Mouse (Mus musculus) bone marrow, adult 2 months (tissue): ENCODE measurements around the gene Jade1. TPM values are rescaled to one million over a fixed set of nuclear protein-coding genes. Genes with fewer than 3 reads are reported as not detected.

Source experiments
- H3K27ac ChIP-seq: fragments of 200-500 bp; 2 replicates; pipeline ENCODE4 v1.5.1; 2012; ENCODE audit warnings: low read depth, mild to moderate bottlenecking, control low read depth, inconsistent platforms, low read length; ENCODE audit not compliant: control insufficient read depth, poor library complexity, insufficient read depth
- H3K4me1 ChIP-seq: fragments of 200-500 bp; 2 replicates; pipeline ENCODE4 v1.6.1; 2011; ENCODE audit warnings: low read length; ENCODE audit not compliant: control insufficient read depth, insufficient read depth
- H3K4me3 ChIP-seq: fragments of 200-500 bp; replicated peaks from 2 replicates; pipeline ENCODE3; 2011; ENCODE audit warnings: mild to moderate bottlenecking, low read depth, low read length, control low read depth; ENCODE audit not compliant: control insufficient read depth
- CTCF ChIP-seq: fragments of 200-500 bp; IDR thresholded peaks from 2 replicates; pipeline ENCODE4 v1.5.1; 2011; ENCODE audit warnings: low read length, control low read depth; ENCODE audit not compliant: control insufficient read depth, insufficient read depth
- POLR2A ChIP-seq: fragments of 200-500 bp; IDR thresholded peaks from 2 replicates; pipeline ENCODE4 v1.6.1; 2011; ENCODE audit warnings: low read depth, mild to moderate bottlenecking, control low read depth, low read length, borderline replicate concordance; ENCODE audit not compliant: control insufficient read depth
- WGBS: fragments of 180-500 bp; shearing (Covaris S2); methylation state at CpG from one replicate; pipeline ENCODE4 v1.1.7; 2018; 5-methylcytosine and 5-hydroxymethylcytosine counted together
- polyA plus RNA-seq: library from polyadenylated mRNA; stranded (reverse); fragments of >200 nt; gene quantifications from 2 replicates; pipeline ENCODE4 v1.2.4, GENCODE M21; 2011; ENCODE audit warnings: low replicate concordance; ENCODE audit not compliant: missing spikeins, insufficient read depth, insufficient read length

The Jade1 gene
- polyA plus RNA-seq, 1 experiment, result 13.1 TPM

DNA sequence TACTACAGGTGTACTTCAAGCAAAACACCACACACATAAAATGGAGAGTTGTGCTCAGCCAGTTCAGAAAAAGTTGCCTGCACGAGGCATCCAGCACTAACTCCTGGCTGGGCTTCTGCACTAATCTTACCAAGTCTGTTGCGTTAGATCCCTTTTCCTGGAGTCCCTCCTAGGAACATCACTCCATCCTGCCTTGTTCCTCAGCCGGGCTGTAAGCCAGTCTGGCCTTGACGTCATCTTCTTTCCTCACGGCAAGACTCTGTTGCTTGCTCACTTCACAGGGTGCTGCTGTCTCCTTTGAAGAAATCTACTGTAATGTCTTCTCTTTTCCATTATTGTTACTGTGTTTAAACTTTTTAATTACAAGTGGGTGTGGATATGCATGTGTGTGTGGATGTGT, 20.4 kb downstream of the Jade1 start:
- H3K27ac ChIP-seq, result no peak overlapping the region
- 77% methylated on average over 5 of the region's 5 CpGs for WGBS
- TF ChIP-seq CTCF (no peak), POLR2A (no peak)
- H3K4me1 ChIP-seq, result peaks cover 2% of the 10 kb centered on the region
- no peak overlapping the region for H3K4me3 ChIP-seq

DNA sequence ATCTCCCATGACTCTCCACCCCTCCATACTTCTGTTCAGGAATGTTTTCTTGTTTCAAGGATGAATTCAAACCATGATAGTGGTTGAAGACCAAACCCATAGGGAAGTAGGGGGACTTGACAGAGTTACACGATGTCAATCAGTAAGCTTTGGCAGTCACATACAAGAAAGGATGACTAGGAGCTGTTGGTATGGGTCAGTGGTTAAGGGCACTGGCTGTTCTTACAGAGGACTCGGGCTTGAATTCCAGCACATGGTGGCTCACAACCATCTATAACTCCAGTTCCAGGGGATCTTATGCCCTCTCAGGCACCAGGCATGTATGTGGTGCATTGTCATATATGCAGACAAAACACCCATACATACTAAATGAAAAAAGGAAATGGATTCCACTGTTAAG, 21.7 kb downstream of the Jade1 start:
- WGBS, result 61% methylated on average over 2 of the region's 2 CpGs
- H3K4me1 ChIP-seq, result peaks cover 2% of the 10 kb centered on the region
- H3K4me3 ChIP-seq, result no peak overlapping the region
- no peak overlapping the region for H3K27ac ChIP-seq
- no peak for TF ChIP-seq POLR2A
- no peak for TF ChIP-seq CTCF

- Histone ChIP-seq H3K4me3 (no peak overlapping the region), H3K4me1 (no peaks in the 10 kb centered on the region; the same call in 1 of the 2 replicates), H3K27ac (no peak overlapping the region)
- 39% methylated on average over 4 of the region's 4 CpGs for WGBS
- no peak for TF ChIP-seq POLR2A
- TF ChIP-seq CTCF, result no peak
Measured at GRCm38 (mm10) chr3:41579873-41580272, 24.3 kb downstream of the Jade1 start.

- H3K27ac ChIP-seq, result no peak overlapping the region
Measured at GRCm38 (mm10) chr3:41580401-41581323, 25.1 kb downstream of the Jade1 start.

GRCm38 (mm10) chr3:41581436-41581835, 25.9 kb downstream of the Jade1 start:
- no peak overlapping the region for H3K4me3 ChIP-seq
- H3K27ac ChIP-seq, result no peak overlapping the region
- WGBS, result 90% methylated on average over 8 of the region's 8 CpGs
- TF ChIP-seq CTCF (no peak), POLR2A (no peak)
- no peaks in the 10 kb centered on the region; the same call in 1 of the 2 replicates for H3K4me1 ChIP-seq

More at GRCm38 (mm10) chr3:41580401-41581323, 25.1 kb downstream of the Jade1 start:
- H3K4me1 ChIP-seq, result no peaks in the 10 kb centered on the region; the same call in 1 of the 2 replicates
- TF ChIP-seq CTCF (no peak), POLR2A (no peak)
- no peak overlapping the region for H3K4me3 ChIP-seq
- 80% methylated on average over 14 of the region's 14 CpGs for WGBS

DNA sequence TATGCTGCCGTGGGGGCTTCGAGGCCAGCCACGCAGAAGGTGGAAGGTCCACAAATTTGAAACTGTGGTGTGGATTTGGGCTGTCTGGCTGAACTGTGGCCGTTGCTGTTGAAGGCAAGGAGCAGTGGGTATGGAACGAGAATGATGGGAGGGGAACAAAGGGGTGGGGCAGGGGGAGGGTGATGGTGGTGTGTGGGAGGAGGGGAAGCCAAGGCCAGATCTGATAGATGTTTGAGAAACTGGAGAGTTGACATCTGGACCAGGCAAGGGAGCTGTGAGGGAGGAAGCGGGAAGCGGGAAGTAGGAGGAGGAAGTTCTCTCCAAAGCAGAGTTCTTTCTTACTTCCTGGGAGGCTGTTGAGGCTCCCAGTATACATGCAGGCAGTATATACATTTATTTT, 26.7 kb downstream of the Jade1 start:
- Histone ChIP-seq H3K4me3 (no peak overlapping the region), H3K4me1 (no peaks in the 10 kb centered on the region; the same call in 1 of the 2 replicates), H3K27ac (no peak overlapping the region)
- TF ChIP-seq CTCF, result no peak
- no peak for TF ChIP-seq POLR2A
- WGBS, result 74% methylated on average over 7 of the region's 7 CpGs

- H3K4me1 ChIP-seq, result no peaks in the 10 kb centered on the region; the same call in 1 of the 2 replicates
- no peak for TF ChIP-seq POLR2A
- TF ChIP-seq CTCF, result no peak
- 93% methylated on average over 14 of the region's 14 CpGs for WGBS
- H3K4me3 ChIP-seq, result no peak overlapping the region
- no peak overlapping the region for H3K27ac ChIP-seq
Measured at GRCm38 (mm10) chr3:41583092-41583491, 27.6 kb downstream of the Jade1 start.

GRCm38 (mm10) chr3:41583621-41584020, 28.1 kb downstream of the Jade1 start:
- Histone ChIP-seq H3K4me1 (no peaks in the 10 kb centered on the region; the same call in 1 of the 2 replicates), H3K27ac (no peak overlapping the region), H3K4me3 (no peak overlapping the region)
- TF ChIP-seq CTCF (no peak), POLR2A (no peak)
- WGBS, result 89% methylated on average over 4 of the region's 4 CpGs

- TF ChIP-seq POLR2A (no peak), CTCF (no peak)
- Histone ChIP-seq H3K27ac (no peak overlapping the region), H3K4me1 (no peaks in the 10 kb centered on the region; the same call in 1 of the 2 replicates)
Measured at GRCm38 (mm10) chr3:41585548-41585947, 30.0 kb downstream of the Jade1 start.

More at GRCm38 (mm10) chr3:41585548-41585947, 30.0 kb downstream of the Jade1 start:
- WGBS, result 86% methylated on average over 5 of the region's 5 CpGs
- H3K4me3 ChIP-seq, result no peak overlapping the region
